Mouse (Mus musculus) induced T-regulatory cell, adult 2 months (primary cell): ENCODE measurements around the gene Gpx4.

ENCODE experiments used
- DNase-seq: peaks from one replicate; pipeline ENCODE4 v3.0.0-alpha.2; 2012; ENCODE audit warnings: low read depth

Gpx4 gene

GRCm38 (mm10) chr10:80047041-80047565, at the start of gene Gpx4:
TSS of gene Gpx4 (plus strand) at chr10:80047166.
- DNase-seq, result no peak

DNA sequence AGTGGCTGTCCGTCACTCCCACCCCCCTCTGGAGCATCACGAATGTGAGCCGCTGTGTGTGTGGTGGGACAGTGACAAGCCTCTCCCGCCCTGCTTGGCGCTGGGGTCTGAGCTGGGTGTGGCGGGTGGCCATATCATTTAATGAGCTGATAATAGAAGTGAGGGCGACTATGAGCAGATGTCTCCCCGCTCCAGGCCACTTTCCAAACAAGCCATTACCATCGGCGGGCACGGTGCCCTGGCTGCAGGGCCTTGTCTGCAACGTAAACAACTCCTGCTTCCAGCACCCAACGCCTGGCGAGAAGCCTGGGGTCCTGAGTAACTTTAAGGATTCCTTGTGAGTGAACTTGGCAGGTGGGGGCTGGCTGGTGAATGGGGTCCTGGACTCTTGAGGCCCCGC, 49.1 kb upstream of the Gpx4 start:
- no peak for DNase-seq

DNA sequence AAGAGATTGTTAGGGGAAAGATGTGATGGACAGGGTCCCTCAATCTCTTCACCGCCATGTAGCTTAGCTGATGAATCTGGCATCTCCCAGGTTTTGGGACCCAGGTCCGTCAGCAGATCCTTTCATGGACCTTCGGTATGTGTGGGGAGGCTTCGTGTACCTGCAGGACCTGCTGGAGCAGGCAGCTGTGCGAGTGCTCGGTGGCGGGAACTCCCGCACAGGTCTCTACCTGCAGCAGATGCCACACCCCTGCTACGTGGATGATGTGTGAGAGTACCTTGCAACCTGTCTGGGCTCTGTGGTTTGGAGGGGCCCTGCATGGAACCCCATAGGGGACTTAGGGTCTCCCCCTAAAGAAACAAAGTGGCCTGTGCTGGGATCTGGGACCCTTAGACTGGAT, 45.0 kb upstream of the Gpx4 start:
- DNase-seq, result no peak

- no peak for DNase-seq
These were observed 44.1 kb upstream of the Gpx4 start for GRCm38 (mm10) chr10:80002829-80003228.

DNA sequence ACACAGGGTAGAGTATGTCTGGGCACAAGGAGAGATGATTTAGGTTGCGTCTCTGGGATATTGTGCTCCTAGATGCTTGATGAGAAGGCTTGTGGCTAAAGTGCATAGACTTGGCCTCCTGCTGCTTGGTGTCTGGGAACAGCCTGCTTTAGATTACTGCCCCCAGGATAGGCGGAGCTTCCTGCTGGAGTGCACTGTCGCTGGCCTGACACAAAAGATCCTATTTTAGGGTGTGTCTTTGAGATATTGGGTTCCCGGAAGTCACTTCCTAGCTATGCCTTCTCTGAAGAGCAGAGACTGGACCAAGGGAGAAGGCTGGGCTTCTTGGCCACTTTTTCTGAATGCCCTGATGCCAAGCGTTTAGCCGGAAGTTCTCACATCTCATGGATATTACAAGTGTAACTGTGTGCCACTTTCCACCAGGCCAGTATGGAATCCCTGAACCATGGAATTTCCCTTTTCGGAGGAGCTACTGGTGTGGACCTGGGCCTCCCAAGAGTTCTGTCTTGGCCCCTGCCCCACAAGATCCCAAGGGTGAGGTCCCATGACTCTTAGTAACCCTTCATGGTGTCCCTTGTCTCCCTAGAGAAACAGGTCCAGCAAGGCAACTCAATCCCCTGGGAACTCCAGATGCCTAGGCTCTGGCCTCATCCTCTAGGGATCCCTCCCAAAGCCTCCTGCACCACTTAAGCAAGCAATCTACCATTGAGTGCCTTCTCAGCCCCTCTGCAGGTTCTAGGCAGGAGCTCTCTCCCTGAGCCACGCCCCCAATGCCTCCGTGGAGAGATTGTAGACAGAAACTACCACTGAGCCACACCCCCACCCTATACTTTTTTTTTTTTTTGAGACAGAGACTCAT, 43.4 kb upstream of the Gpx4 start:
- DNase-seq, result no peak

GRCm38 (mm10) chr10:80004233-80004705, 42.7 kb upstream of the Gpx4 start:
- DNase-seq, result no peak

GRCm38 (mm10) chr10:80011740-80012139, 35.2 kb upstream of the Gpx4 start:
- no peak for DNase-seq

DNA sequence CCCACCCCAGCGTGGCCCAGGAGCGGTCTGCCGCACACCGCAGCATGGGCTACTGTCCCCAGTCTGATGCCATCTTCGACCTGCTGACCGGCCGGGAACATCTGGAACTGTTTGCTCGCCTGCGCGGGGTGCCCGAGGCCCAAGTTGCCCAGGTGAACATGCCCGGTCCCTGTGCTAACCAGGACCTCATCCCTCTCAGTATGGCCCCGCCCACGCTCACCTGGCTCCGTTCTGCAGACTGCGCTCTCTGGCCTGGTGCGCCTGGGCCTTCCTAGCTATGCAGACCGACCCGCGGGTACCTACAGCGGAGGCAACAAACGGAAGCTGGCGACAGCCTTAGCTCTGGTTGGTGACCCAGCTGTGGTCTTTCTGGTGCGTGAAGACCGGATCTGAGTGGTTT, 33.4 kb upstream of the Gpx4 start:
- DNase-seq, result no peak

- peak; percentile 46 for DNase-seq
These were observed 32.3 kb upstream of the Gpx4 start for GRCm38 (mm10) chr10:80014484-80015290.

DNA sequence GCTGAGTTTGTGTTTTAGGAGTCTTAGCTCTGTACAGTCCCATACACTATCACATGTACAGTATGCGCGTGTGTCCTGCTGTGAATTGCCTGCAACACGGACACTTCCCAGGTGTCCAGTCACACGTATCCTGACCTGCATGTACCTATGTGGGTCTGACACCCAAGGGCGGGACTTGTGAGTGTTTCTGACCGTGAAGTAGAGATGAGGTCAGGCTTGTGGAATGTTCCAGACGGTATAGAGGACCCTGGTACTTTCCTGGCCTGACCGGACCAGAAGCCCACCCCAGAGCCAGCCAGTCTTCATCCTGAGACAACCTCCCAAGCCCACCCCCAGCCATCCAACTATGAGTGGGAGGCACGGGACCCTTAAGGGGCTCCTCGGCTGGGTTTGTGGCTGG, 31.4 kb upstream of the Gpx4 start:
- DNase-seq, result no peak

- DNase-seq, result peak; percentile 95
These were observed 30.5 kb upstream of the Gpx4 start, which contains the start of gene Arhgap45 for GRCm38 (mm10) chr10:80016511-80016910. TSS of gene Arhgap45 (plus strand) at chr10:80016653.

DNA sequence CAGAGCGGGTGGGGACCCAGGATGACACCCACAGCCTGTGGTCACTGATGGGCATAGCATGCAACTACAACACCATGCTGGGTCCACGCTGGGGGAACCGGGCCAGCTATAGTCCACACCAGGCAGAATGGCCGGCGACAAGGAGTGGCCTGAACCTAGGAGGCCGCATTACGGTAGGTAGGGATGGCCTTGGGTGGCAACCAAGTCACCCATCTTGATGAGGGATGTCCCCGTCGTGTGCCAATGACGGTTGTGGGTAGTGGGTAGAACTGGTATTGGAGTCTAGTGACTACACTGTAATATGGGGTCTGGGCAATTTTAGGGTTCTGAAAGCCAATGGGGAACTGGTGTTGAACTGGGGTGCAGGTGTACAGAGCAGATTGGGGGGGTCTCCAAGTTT, 30.0 kb upstream of the Gpx4 start:
- DNase-seq, result peak; percentile 84

DNA sequence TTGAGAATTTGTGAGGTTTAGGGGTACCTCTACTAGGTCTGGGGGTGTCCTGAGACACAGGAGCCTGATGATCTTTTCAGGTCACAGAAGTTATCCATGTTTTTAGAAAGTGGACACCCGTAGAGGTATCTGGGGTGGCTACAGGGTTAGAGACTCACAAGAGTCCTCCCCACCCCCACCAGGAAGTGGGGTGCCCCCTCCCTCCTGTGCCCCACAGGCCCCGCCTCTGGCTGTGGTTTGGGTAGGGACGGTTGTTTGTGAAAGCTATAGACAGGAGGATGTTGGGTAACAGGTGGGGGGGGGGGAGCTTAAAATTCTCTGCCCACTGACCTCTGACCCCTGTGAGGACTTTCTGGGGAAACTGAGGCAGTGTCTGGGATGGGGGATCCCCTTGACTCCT, 29.6 kb upstream of the Gpx4 start:
- DNase-seq, result peak; percentile 97

DNA sequence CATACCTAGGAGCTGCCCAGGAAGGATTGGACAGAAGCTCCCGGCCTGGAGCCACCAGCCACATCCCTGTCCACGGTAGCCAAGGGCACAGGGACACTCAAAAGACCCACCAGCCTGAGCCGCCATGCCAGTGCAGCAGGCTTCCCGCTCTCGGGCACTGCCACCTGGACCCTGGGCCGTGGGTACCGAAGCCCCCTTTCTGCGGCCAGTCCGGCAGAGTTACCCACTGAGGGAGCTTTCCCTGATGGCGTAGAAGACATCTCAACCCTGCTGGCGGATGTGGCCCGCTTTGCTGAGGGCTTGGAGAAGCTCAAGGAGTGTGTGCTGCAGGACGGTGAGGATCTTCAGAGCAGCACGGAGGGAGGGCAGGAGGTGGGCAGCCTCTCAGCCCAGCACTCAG, 29.2 kb upstream of the Gpx4 start:
- peak; percentile 74 for DNase-seq

DNA sequence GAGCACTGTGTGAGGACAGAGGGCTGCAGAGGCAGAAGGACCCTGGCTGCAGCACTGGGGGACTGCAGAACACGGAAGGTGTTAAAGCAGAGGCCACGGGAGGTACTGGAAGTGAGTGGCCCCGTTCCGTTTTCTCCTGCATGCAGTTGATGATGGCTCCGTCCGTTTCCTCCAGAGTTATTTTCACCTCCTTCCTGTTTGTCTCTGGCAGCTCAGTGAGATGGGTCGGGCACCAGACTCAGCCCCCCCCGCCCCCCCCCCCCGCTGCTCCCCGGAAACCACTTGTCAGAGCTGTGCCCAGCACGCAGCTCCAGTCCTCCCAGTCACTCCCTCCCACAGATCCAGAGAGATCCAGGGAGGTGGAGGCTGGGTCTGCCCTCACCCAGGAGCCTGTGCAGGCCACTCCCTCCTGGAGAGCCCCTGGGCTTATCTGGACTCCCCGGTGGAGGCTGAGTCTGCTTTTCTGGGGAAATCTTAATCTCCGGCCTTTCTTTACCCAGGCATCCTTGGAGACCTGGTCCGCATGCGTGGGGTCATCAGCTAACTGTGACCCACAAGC, 28.1 kb upstream of the Gpx4 start:
- peak; percentile 85 for DNase-seq

DNA sequence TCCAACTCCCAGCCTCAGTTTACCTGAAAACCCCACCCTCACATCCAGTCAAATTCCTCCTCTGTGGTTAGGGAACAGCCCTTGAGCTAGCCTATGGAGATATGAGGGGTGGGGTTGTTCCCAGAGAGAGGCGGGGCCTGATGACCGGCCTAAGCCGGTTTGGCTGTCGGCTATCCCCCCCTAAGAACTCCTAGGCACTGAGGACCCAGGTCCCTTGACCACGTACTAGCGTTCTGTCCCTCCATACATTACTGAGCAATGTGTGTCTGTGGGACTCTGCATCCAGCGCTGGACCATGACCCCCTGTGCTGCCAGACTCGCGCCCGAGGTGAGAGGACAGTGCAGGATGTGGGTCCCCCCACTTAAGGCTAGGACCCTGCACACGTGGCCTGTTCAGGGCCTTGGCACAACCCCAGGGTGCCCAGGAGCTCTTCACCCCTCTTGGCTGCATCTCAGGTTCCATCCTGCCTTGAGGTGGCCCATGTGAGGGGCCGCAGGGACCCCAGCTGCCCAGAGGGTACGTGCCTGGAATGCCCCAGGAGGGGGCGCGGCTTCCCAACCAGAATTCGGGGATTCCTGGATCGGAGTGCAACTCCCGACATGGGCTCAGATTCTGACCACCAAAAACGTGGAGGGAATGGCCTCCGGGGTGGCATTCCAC, 27.4 kb upstream of the Gpx4 start:
- DNase-seq, result peak; percentile 35

- DNase-seq, result peak; percentile 51
These were observed 26.8 kb upstream of the Gpx4 start for GRCm38 (mm10) chr10:80020191-80020590.

- DNase-seq, result peak; percentile 55
These were observed 26.2 kb upstream of the Gpx4 start for GRCm38 (mm10) chr10:80020603-80021319.

GRCm38 (mm10) chr10:80021320-80021641, 25.7 kb upstream of the Gpx4 start:
- DNase-seq, result peak; percentile 35

- peak; percentile 74 for DNase-seq
These were observed 24.8 kb upstream of the Gpx4 start for GRCm38 (mm10) chr10:80022164-80022563.

GRCm38 (mm10) chr10:80022806-80023205, 24.2 kb upstream of the Gpx4 start:
- peak; percentile 56 for DNase-seq
